Comparison of ENCODE assay signal across 33 mouse cellular contexts in genomic region chr8:119744604-119745003, GRCm38 (mm10). TPM values are rescaled to one million over a fixed set of nuclear protein-coding genes. Genes with fewer than 3 reads are reported as not detected.
A peak's percentile ranks its signal among the peaks of the same experiment; 100 is the strongest.
DNase-seq lines count a peak whose midpoint lies in the region; ATAC-seq and TF ChIP-seq lines count a peak whose summit lies in the region.
"Had no signal": no experiment of that assay in that cellular context is flagged by ENCODE, and none has a peak within 500 bp of the region (broad histone marks: within the 10 kb centered on the region; RNA-seq: fewer than 3 reads in every experiment).

No protein-coding gene starts in this region.

- no peaks in the 10 kb centered on the region for H3K36me3 ChIP-seq in intestine, embryonic 16.5 days (ENCODE audit: control insufficient read depth, insufficient read depth, low read length)
- no peaks in the 10 kb centered on the region for H3K36me3 ChIP-seq in intestine, postnatal 0 days (ENCODE audit: control insufficient read depth, insufficient read depth)
- H3K36me3 ChIP-seq in midbrain, embryonic 10.5 days = no peaks in the 10 kb centered on the region
- H3K36me3 ChIP-seq in liver, embryonic 11.5 days (ENCODE audit: control insufficient read depth, insufficient read depth, low read length) = no peaks in the 10 kb centered on the region
- H3K36me3 ChIP-seq: embryonic facial prominence, embryonic 13.5 days; forebrain, embryonic 10.5 days; forebrain, embryonic 15.5 days; heart, embryonic 13.5 days; limb, embryonic 13.5 days; liver, embryonic 12.5 days; neural tube, embryonic 12.5 days had no signal

- no peak for ATAC-seq in intestine, embryonic 16.5 days
- ATAC-seq in intestine, postnatal 0 days = no peak
- ATAC-seq in liver, embryonic 11.5 days (replicated peaks; ENCODE audit: low FRiP score) = no peak
- ATAC-seq: forebrain, embryonic 15.5 days; hindbrain, embryonic 16.5 days; liver, embryonic 12.5 days; liver, postnatal 0 days; midbrain, embryonic 16.5 days had no signal

- no peaks in the 10 kb centered on the region for H3K27me3 ChIP-seq in intestine, embryonic 16.5 days (replicated peaks; ENCODE audit: control insufficient read depth, insufficient read depth, low read length)
- H3K27me3 ChIP-seq in intestine, postnatal 0 days (replicated peaks; ENCODE audit: control insufficient read depth, insufficient read depth, low read length) = no peaks in the 10 kb centered on the region
- H3K27me3 ChIP-seq in midbrain, embryonic 10.5 days (ENCODE audit: low read depth, poor library complexity, severe bottlenecking) = peaks cover 28% of the 10 kb centered on the region
- H3K27me3 ChIP-seq in liver, embryonic 11.5 days (replicated peaks; ENCODE audit: control insufficient read depth, insufficient read depth, low read length) = no peaks in the 10 kb centered on the region; the same call in 1 of the 2 replicates
- H3K27me3 ChIP-seq: embryonic facial prominence, embryonic 13.5 days; forebrain, embryonic 15.5 days; limb, embryonic 13.5 days; liver, embryonic 12.5 days; neural tube, embryonic 12.5 days had no signal

- WGBS in intestine, embryonic 16.5 days = 75% methylated on average over 4 of the region's 4 CpGs
- WGBS in intestine, postnatal 0 days = 69% methylated on average over 4 of the region's 4 CpGs
- 86% methylated on average over 4 of the region's 4 CpGs for WGBS in midbrain, embryonic 10.5 days
- WGBS in liver, embryonic 11.5 days = 56% methylated on average over 4 of the region's 4 CpGs

- TF ChIP-seq CTCF in intestine, postnatal 0 days (IDR thresholded peaks at IDR 0.05; ENCODE audit: low read depth) = no peak

- H3K4me3 ChIP-seq in intestine, embryonic 16.5 days (ENCODE audit: low read length) = no peak overlapping the region
- H3K4me3 ChIP-seq in intestine, postnatal 0 days (ENCODE audit: low read depth, low read length) = no peak overlapping the region
- no peak overlapping the region for H3K4me3 ChIP-seq in midbrain, embryonic 10.5 days
- H3K4me3 ChIP-seq in liver, embryonic 11.5 days (ENCODE audit: low read depth, low read length) = no peak overlapping the region
- H3K4me3 ChIP-seq: embryonic facial prominence, embryonic 13.5 days; forebrain, embryonic 10.5 days; forebrain, embryonic 15.5 days; heart, embryonic 13.5 days; limb, embryonic 13.5 days; liver, embryonic 12.5 days; myocyte; neural tube, embryonic 12.5 days had no signal

- H3K4me1 ChIP-seq in intestine, embryonic 16.5 days (ENCODE audit: control insufficient read depth, insufficient read depth, low read length) = no peaks in the 10 kb centered on the region
- H3K4me1 ChIP-seq in intestine, postnatal 0 days (replicated peaks; ENCODE audit: control insufficient read depth, insufficient read depth, low read length) = no peaks in the 10 kb centered on the region
- peaks cover 16% of the 10 kb centered on the region for H3K4me1 ChIP-seq in midbrain, embryonic 10.5 days
- no peaks in the 10 kb centered on the region; the same call in 1 of the 2 replicates for H3K4me1 ChIP-seq in liver, embryonic 11.5 days (replicated peaks; ENCODE audit: control insufficient read depth, insufficient read depth, low read length)
- H3K4me1 ChIP-seq: embryonic facial prominence, embryonic 13.5 days; forebrain, embryonic 15.5 days; liver, embryonic 12.5 days; neural tube, embryonic 12.5 days had no signal

- no peak overlapping the region for H3K4me2 ChIP-seq in intestine, embryonic 16.5 days (ENCODE audit: low read depth, low read length)
- H3K4me2 ChIP-seq in intestine, postnatal 0 days (replicated peaks; ENCODE audit: low read depth) = no peak overlapping the region
- H3K4me2 ChIP-seq in liver, embryonic 11.5 days = no peak overlapping the region
- H3K4me2 ChIP-seq: embryonic facial prominence, embryonic 13.5 days; forebrain, embryonic 15.5 days; heart, embryonic 13.5 days; limb, embryonic 13.5 days; liver, embryonic 12.5 days; midbrain, embryonic 11.5 days; neural tube, embryonic 12.5 days had no signal

- DNase-seq in 416B (ENCODE audit: low read depth) = peak; percentile 49
- DNase-seq in NIH3T3 (ENCODE audit: low read depth) = peak; percentile 55
- no peak for DNase-seq in midbrain, embryonic 10.5 days (ENCODE audit: low spot score)
- DNase-seq in liver, embryonic 11.5 days (ENCODE audit: low spot score) = no peak
- DNase-seq in layer of hippocampus, postnatal 25 days (ENCODE audit: extremely low spot score in 1 of 2, low spot score in 1 of 2) = no peak
- DNase-seq: adrenal gland, postnatal 10 days; cerebellum, adult 11 months; cerebellum, adult 9-10 months; gastrocnemius, postnatal 36 days; heart, adult 18-20 months; heart, postnatal 10 days; kidney, adult 8-10 months; kidney, postnatal 14 days; liver, postnatal 0 days; lung, postnatal 10 days; right cerebral cortex, adult 18-20 months; spleen, adult 18-20 months; thymus, adult 18-20 months; thymus, postnatal 25 days had no signal

- no peak overlapping the region for H3K27ac ChIP-seq in intestine, embryonic 16.5 days (ENCODE audit: low read length)
- no peak overlapping the region for H3K27ac ChIP-seq in intestine, postnatal 0 days (ENCODE audit: low read depth, low read length)
- no peak overlapping the region for H3K27ac ChIP-seq in midbrain, embryonic 10.5 days (replicated peaks)
- H3K27ac ChIP-seq in liver, embryonic 11.5 days (ENCODE audit: low read depth, low read length) = no peak overlapping the region
- H3K27ac ChIP-seq: embryonic facial prominence, embryonic 13.5 days; forebrain, embryonic 15.5 days; heart, embryonic 13.5 days; limb, embryonic 13.5 days; liver, embryonic 12.5 days; macrophage; neural tube, embryonic 12.5 days had no signal

- H3K9me3 ChIP-seq in intestine, embryonic 16.5 days (ENCODE audit: control insufficient read depth, low read length) = no peaks in the 10 kb centered on the region
- no peaks in the 10 kb centered on the region for H3K9me3 ChIP-seq in intestine, postnatal 0 days (ENCODE audit: control insufficient read depth)
- H3K9me3 ChIP-seq in midbrain, embryonic 10.5 days (replicated peaks) = no peaks in the 10 kb centered on the region
- H3K9me3 ChIP-seq in liver, embryonic 11.5 days (ENCODE audit: control insufficient read depth, low read length) = no peaks in the 10 kb centered on the region
- H3K9me3 ChIP-seq: embryonic facial prominence, embryonic 13.5 days; forebrain, embryonic 10.5 days; forebrain, embryonic 15.5 days; heart, embryonic 13.5 days; limb, embryonic 13.5 days; liver, embryonic 12.5 days; neural tube, embryonic 12.5 days had no signal

- H3K9ac ChIP-seq in intestine, embryonic 16.5 days (ENCODE audit: low read depth, low read length) = peak overlapping the region; percentile 8; the same call in 1 of the 2 replicates
- H3K9ac ChIP-seq in intestine, postnatal 0 days (ENCODE audit: low read depth, low read length) = no peak overlapping the region
- no peak overlapping the region for H3K9ac ChIP-seq in liver, embryonic 11.5 days (ENCODE audit: low read depth, low read length)
- H3K9ac ChIP-seq: embryonic facial prominence, embryonic 13.5 days; forebrain, embryonic 15.5 days; heart, embryonic 13.5 days; limb, embryonic 13.5 days; liver, embryonic 12.5 days; liver, postnatal 0 days; neural tube, embryonic 12.5 days had no signal

RNA-seq across cellular contexts. Expression of gene Tldc1, which starts 33.6 kb away (rescaled TPM):
- 17.8 and 18.1 TPM in 2 replicates for polyA plus RNA-seq in intestine, embryonic 16.5 days (2015; fragmentation: Nextera tagmentation; extraction: Ambion mirVana)
- polyA plus RNA-seq in intestine, postnatal 0 days (2015; fragmentation: Nextera tagmentation; extraction: Ambion mirVana) = 7.7 and 8.4 TPM in 2 replicates
- polyA plus RNA-seq in midbrain, embryonic 10.5 days (2016; fragmentation: Nextera tagmentation; extraction: Ambion mirVana) = 15.4 and 16.4 TPM in 2 replicates
- 9.5 and 10.3 TPM in 2 replicates for polyA plus RNA-seq in liver, embryonic 11.5 days (2014; fragmentation: Nextera tagmentation; extraction: Ambion mirVana)
- total RNA-seq in layer of hippocampus, postnatal 25 days (2021) = 10 to 100 TPM; 14.1 to 17.0 TPM

RNA-seq across cellular contexts. Expression of gene Atp2c2, which starts 44.8 kb away (rescaled TPM):
- polyA plus RNA-seq in intestine, embryonic 16.5 days (2015; fragmentation: Nextera tagmentation; extraction: Ambion mirVana) = 6.4 and 6.8 TPM in 2 replicates
- 2.3 and 2.4 TPM in 2 replicates for polyA plus RNA-seq in intestine, postnatal 0 days (2015; fragmentation: Nextera tagmentation; extraction: Ambion mirVana)
- polyA plus RNA-seq in midbrain, embryonic 10.5 days (2016; fragmentation: Nextera tagmentation; extraction: Ambion mirVana) = 1.2 and 1.6 TPM in 2 replicates
- 0.40 and 0.51 TPM in 2 replicates for polyA plus RNA-seq in liver, embryonic 11.5 days (2014; fragmentation: Nextera tagmentation; extraction: Ambion mirVana)
- total RNA-seq in layer of hippocampus, postnatal 25 days (2021) = 1 to 10 TPM; 1.8 to 1.9 TPM
- total RNA-seq: heart, postnatal 10 days had no signal
- polyA plus RNA-seq: macrophage had no signal

Comparison
In these comparisons a context has a peak if more than half of its experiments do, and no peak if none do; other contexts are left out.
1. DNase-seq: peak in 416B (single experiment) and NIH3T3 (single experiment); none in midbrain, embryonic 10.5 days (single experiment), liver, embryonic 11.5 days (single experiment) and layer of hippocampus, postnatal 25 days (0 of 2).